ENCODE assay signal across 18 mouse cellular contexts in genomic region chr10:77098619-77099018, GRCm38 (mm10).
DNase-seq lines count a peak whose midpoint lies in the region; ATAC-seq and TF ChIP-seq lines count a peak whose summit lies in the region.
"Had no signal": no experiment of that assay in that cellular context is flagged by ENCODE, and none has a peak within 500 bp of the region (broad histone marks: within the 10 kb centered on the region; RNA-seq: fewer than 3 reads in every experiment).

No protein-coding gene starts in this region.

- peaks cover 4% of the 10 kb centered on the region for H3K4me1 ChIP-seq in heart, adult 2 months (ENCODE audit: control insufficient read depth, insufficient read depth, low read length)
- H3K4me1 ChIP-seq in embryonic fibroblast, embryonic 13.5 days (ENCODE audit: control insufficient read depth, insufficient read depth, low read length), result 0 out of 2 replicates have a peak, but pooled peaks cover 11% of the 10 kb centered on the region
- H3K4me1 ChIP-seq in heart, postnatal 0 days (ENCODE audit: control insufficient read depth, insufficient read depth), result peaks cover 19% of the 10 kb centered on the region

- ATAC-seq in heart, postnatal 0 days (ENCODE audit: insufficient read depth, low read depth), result no peak; the same call in 1 of the 2 replicates

- intact Hi-C loops in heart, adult 2 months (cut with DNase I), result no loop called here
- intact Hi-C loops in heart, postnatal 25 days (cut with DNase I), result no loop called here
- intact Hi-C loops in left cerebral cortex, adult 2 months (cut with DNase I), result no loop called here

- H3K4me2 ChIP-seq in heart, postnatal 0 days (ENCODE audit: low read depth, low read length), result no peak overlapping the region
- H3K4me2 ChIP-seq: forebrain, embryonic 12.5 days; hindbrain, embryonic 15.5 days; lung, embryonic 14.5 days; neural tube, embryonic 15.5 days had no signal

- no peaks in the 10 kb centered on the region for H3K36me3 ChIP-seq in heart, adult 2 months (ENCODE audit: control insufficient read depth, insufficient read depth, low read length)
- H3K36me3 ChIP-seq in heart, postnatal 0 days (replicated peaks; ENCODE audit: control insufficient read depth, insufficient read depth, low read length), result no peaks in the 10 kb centered on the region
- H3K36me3 ChIP-seq: hindbrain, embryonic 15.5 days; neural tube, embryonic 15.5 days had no signal

- no peak overlapping the region for H3K4me3 ChIP-seq in heart, adult 2 months
- H3K4me3 ChIP-seq in embryonic fibroblast, embryonic 13.5 days (ENCODE audit: insufficient read depth, low read length), result no peak overlapping the region
- no peak overlapping the region for H3K4me3 ChIP-seq in heart, postnatal 0 days (ENCODE audit: low read depth, low read length)
- no peak overlapping the region for H3K4me3 ChIP-seq in left cerebral cortex, adult 2 months
- H3K4me3 ChIP-seq: forebrain, embryonic 12.5 days; hindbrain, embryonic 15.5 days; neural tube, embryonic 15.5 days had no signal

- H3K79me2 ChIP-seq in heart, adult 2 months (replicated peaks; ENCODE audit: control insufficient read depth, insufficient read depth, low read length), result no peaks in the 10 kb centered on the region

- no peaks in the 10 kb centered on the region for H3K27me3 ChIP-seq in heart, adult 2 months (ENCODE audit: control insufficient read depth, insufficient read depth, low read length)
- no peaks in the 10 kb centered on the region for H3K27me3 ChIP-seq in heart, postnatal 0 days (ENCODE audit: control insufficient read depth, insufficient read depth, low read length)
- H3K27me3 ChIP-seq: forebrain, embryonic 12.5 days; hindbrain, embryonic 15.5 days; neural tube, embryonic 15.5 days had no signal

- H3K27ac ChIP-seq in heart, adult 2 months, result peak overlapping the region; percentile 3; the same call in 1 of the 2 replicates
- peak overlapping the region; percentile 60 for H3K27ac ChIP-seq in embryonic fibroblast, embryonic 13.5 days (ENCODE audit: insufficient read depth, low read length)
- H3K27ac ChIP-seq in heart, postnatal 0 days (ENCODE audit: low read depth), result peak overlapping the region; percentile 69
- no peak overlapping the region for H3K27ac ChIP-seq in left cerebral cortex, adult 2 months
- H3K27ac ChIP-seq: forebrain, embryonic 12.5 days; hindbrain, embryonic 15.5 days; neural tube, embryonic 15.5 days had no signal

- WGBS in heart, adult 2 months, result 62% methylated on average over 2 of the region's 2 CpGs
- 80% methylated on average over 2 of the region's 2 CpGs for WGBS in heart, postnatal 0 days

- no peaks in the 10 kb centered on the region for H3K9me3 ChIP-seq in heart, postnatal 0 days (replicated peaks; ENCODE audit: control insufficient read depth, low read length)
- H3K9me3 ChIP-seq: hindbrain, embryonic 15.5 days; neural tube, embryonic 15.5 days had no signal

- no peak overlapping the region for H3K9ac ChIP-seq in heart, adult 2 months (ENCODE audit: low read depth, low read length)
- no peak overlapping the region for H3K9ac ChIP-seq in heart, postnatal 0 days (replicated peaks; ENCODE audit: low read depth, low read length)
- H3K9ac ChIP-seq: forebrain, embryonic 12.5 days; hindbrain, embryonic 15.5 days; lung, embryonic 14.5 days; neural tube, embryonic 15.5 days had no signal

- TF ChIP-seq EP300 in heart, adult 2 months (IDR thresholded peaks at IDR 0.05; ENCODE audit: insufficient read depth, low read depth, low read length), result no peak
- no peak for TF ChIP-seq EP300 in heart, postnatal 0 days (IDR thresholded peaks at IDR 0.05; ENCODE audit: low read depth)

- no peak for TF ChIP-seq POLR2A in heart, adult 2 months (IDR thresholded peaks at IDR 0.05; ENCODE audit: insufficient read depth, low read depth, low read length)
- TF ChIP-seq POLR2A in embryonic fibroblast, embryonic 13.5 days (IDR thresholded peaks at IDR 0.05; ENCODE audit: low read depth, low read length), result no peak

- no peak for TF ChIP-seq CTCF in heart, adult 2 months (IDR thresholded peaks at IDR 0.05)
- TF ChIP-seq CTCF in embryonic fibroblast, embryonic 13.5 days (IDR thresholded peaks at IDR 0.05; ENCODE audit: borderline replicate concordance, insufficient read depth, low read length), result no peak
- no peak for TF ChIP-seq CTCF in heart, postnatal 0 days (IDR thresholded peaks at IDR 0.05; ENCODE audit: low read depth)
- no peak for TF ChIP-seq CTCF in left cerebral cortex, adult 2 months (IDR thresholded peaks at IDR 0.05)

- DNase-seq in heart, adult 2 months, result peak in 1 of 2 experiments; percentile 48
- no peak for DNase-seq in heart, postnatal 25 days (ENCODE audit: low spot score)
- peak; percentile 62 for DNase-seq in 3134 (ENCODE audit: extremely low read depth, insufficient read length, low spot score)
- no peak for DNase-seq in heart, postnatal 0 days (ENCODE audit: low spot score)
- DNase-seq in kidney, adult 11 months, result no peak
- DNase-seq in left cerebral cortex, adult 2 months (ENCODE audit: extremely low spot score in 1 of 2, low spot score in 2 of 2), result no peak
- DNase-seq in layer of hippocampus, adult 8-10 months (ENCODE audit: low spot score in 2 of 2), result no peak
- DNase-seq: adrenal gland, adult 2 months; cerebellum, adult 8-10 months; kidney, adult 2 months; kidney, postnatal 25 days; left cerebral cortex, postnatal 4 days; thymus, postnatal 36 days had no signal
